ENCODE assay signal across 9 mouse cellular contexts in genomic region chr17:29339170-29339768, GRCm38 (mm10). TPM values are rescaled to one million over a fixed set of nuclear protein-coding genes. Genes with fewer than 3 reads are reported as not detected.
DNase-seq lines count a peak whose midpoint lies in the region; ATAC-seq and TF ChIP-seq lines count a peak whose summit lies in the region.
"Had no signal": no experiment of that assay in that cellular context is flagged by ENCODE, and none has a peak within 500 bp of the region (broad histone marks: within the 10 kb centered on the region; RNA-seq: fewer than 3 reads in every experiment).

No protein-coding gene starts in this region.

- peaks cover 54% of the 10 kb centered on the region for H3K4me1 ChIP-seq in thymus, adult 2 months (replicated peaks; ENCODE audit: control insufficient read depth, insufficient read depth, low read length)

- H3K27me3 ChIP-seq in thymus, adult 2 months (ENCODE audit: control insufficient read depth, insufficient read depth, low read length): no peaks in the 10 kb centered on the region
- H3K27me3 ChIP-seq: CH12.LX had no signal

- peaks cover 16% of the 10 kb centered on the region; the same call in 1 of the 2 replicates for H3K36me3 ChIP-seq in thymus, adult 2 months (ENCODE audit: control insufficient read depth, insufficient read depth, low read length)

- TF ChIP-seq POLR2A in thymus, adult 2 months (IDR thresholded peaks at IDR 0.05; ENCODE audit: control insufficient read depth, extremely low read depth, insufficient read depth, low read length, poor library complexity): no peak

- H3K4me3 ChIP-seq in thymus, adult 2 months (ENCODE audit: control insufficient read depth, insufficient read depth, low read length): no peak overlapping the region

- WGBS in thymus, adult 2 months: 75% methylated on average over 11 of the region's 11 CpGs

- ATAC-seq in CD4-positive, CD25-positive, alpha-beta regulatory T cell, adult 4 months: no peak

- DNase-seq in cerebellum, postnatal 14 days: peak; percentile 56 to 64
- DNase-seq in cerebellum, adult 11 months: no peak
- no peak for DNase-seq in thymus, adult 2 months
- DNase-seq in thymus, postnatal 0 days (ENCODE audit: low spot score): no peak
- DNase-seq in kidney, postnatal 10 days: peak; percentile 70
- DNase-seq in spleen, adult 12 weeks (ENCODE audit: low spot score): no peak
- DNase-seq in urinary bladder, adult 18-20 months (ENCODE audit: low spot score in 2 of 2): no peak

- H3K27ac ChIP-seq in thymus, adult 2 months (ENCODE audit: control insufficient read depth, insufficient read depth, low read length): peak overlapping the region; percentile 90

- TF ChIP-seq CTCF in thymus, adult 2 months (IDR thresholded peaks at IDR 0.05; ENCODE audit: borderline replicate concordance, control insufficient read depth, extremely low read depth, insufficient read depth, low read length, poor library complexity): no peak

RNA-seq across cellular contexts. Expression of gene Mtch1, which starts 8.5 kb away (rescaled TPM):
- polyA plus RNA-seq in thymus, adult 2 months (2012; rRNA removed): 332 and 354 TPM in 2 replicates
- 144 and 154 TPM in 2 replicates for polyA plus RNA-seq in thymus, postnatal 0 days (2015; fragmentation: Nextera tagmentation; extraction: Ambion mirVana)
- 10 to 100 TPM; 11.0 to 13.9 TPM for polyA plus RNA-seq in CD4-positive, CD25-positive, alpha-beta regulatory T cell, adult 4 months (2017; shearing (Covaris generic))

RNA-seq across cellular contexts. Expression of gene Fgd2, which starts 21.4 kb away (rescaled TPM):
- 40.0 and 56.0 TPM in 2 replicates for polyA plus RNA-seq in thymus, adult 2 months (2012; rRNA removed)
- polyA plus RNA-seq in thymus, postnatal 0 days (2015; fragmentation: Nextera tagmentation; extraction: Ambion mirVana): 6.8 and 7.2 TPM in 2 replicates
- 1 to 10 TPM in 1 of 2 experiments, under 1 TPM in 1; 0.65 to 9.4 TPM for polyA plus RNA-seq in CD4-positive, CD25-positive, alpha-beta regulatory T cell, adult 4 months (2017; shearing (Covaris generic))

RNA-seq across cellular contexts. Expression of gene Pi16, which starts 21.8 kb away (rescaled TPM):
- polyA plus RNA-seq in thymus, adult 2 months (2012; rRNA removed): 22.7 and 24.5 TPM in 2 replicates
- polyA plus RNA-seq in thymus, postnatal 0 days (2015; fragmentation: Nextera tagmentation; extraction: Ambion mirVana): 3.7 and 4.4 TPM in 2 replicates
- polyA plus RNA-seq in CD4-positive, CD25-positive, alpha-beta regulatory T cell, adult 4 months (2017; shearing (Covaris generic)): under 1 TPM; 0.44 to 0.57 TPM

Comparison
In these comparisons a context has a peak if more than half of its experiments do, and no peak if none do; other contexts are left out.
1. DNase-seq: peak in cerebellum, postnatal 14 days (2 of 2) and kidney, postnatal 10 days (single experiment); none in cerebellum, adult 11 months (single experiment), thymus, adult 2 months (single experiment), thymus, postnatal 0 days (single experiment), spleen, adult 12 weeks (single experiment) and urinary bladder, adult 18-20 months (0 of 2).